Mouse (Mus musculus) skeletal muscle tissue, adult 2 months (tissue): Measurements from ENCODE around the gene Rps6.

Experiments used
- DNase-seq: peaks from one replicate; pipeline ENCODE4 v3.0.0-alpha.2; 2012; ENCODE audit warnings: low read depth, low spot score

Rps6 gene

DNA sequence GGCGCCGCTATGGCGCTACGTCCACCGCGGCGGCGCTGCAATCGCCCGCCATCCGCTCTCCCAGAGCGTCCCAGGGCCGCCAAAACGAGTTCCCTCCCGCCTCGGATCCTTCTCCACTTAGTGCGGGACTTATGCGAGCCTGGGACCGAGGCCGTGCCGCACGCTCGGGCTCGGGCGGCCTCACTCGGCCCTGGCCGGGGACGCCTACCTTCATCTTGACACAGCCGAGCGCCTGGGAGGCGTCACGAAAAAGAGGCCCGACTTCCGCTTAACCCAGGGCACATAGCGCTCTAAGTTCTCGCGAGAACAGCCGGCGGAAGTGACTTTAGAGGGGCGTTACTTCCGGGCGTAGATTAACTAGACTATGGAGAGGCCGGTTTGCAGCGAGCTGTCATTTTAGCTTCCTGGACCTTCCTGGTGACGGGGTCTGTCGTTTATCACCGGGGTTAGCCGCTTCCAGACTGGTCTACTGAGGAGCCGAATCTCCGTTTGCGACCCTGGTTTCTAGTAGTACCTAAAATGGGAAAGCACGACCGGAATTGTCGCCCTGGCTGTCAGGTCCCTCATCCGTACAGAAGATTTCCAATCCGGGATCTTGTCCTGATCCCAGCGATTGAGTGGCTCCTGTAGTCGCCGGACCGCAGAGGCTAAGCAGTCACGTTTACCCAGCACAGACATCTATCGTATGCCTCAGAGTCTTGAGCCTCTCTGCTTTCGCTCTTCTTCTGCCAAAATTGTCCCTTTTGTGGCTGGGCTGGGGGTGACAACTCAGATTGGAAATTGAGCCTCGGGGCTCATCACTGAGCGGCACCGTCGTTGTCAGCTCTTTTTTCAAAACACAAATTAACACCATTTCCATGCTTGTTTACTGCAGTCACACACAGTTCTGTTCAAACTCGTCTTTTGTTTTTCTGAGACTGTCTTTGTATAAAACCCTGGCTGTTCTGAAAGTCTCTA, at the start of gene Rps6:
Gene Rps6, minus strand, starts transcription at position 300 of the 957 bp plus-strand sequence.
- DNase-seq = peak; percentile 98

DNA sequence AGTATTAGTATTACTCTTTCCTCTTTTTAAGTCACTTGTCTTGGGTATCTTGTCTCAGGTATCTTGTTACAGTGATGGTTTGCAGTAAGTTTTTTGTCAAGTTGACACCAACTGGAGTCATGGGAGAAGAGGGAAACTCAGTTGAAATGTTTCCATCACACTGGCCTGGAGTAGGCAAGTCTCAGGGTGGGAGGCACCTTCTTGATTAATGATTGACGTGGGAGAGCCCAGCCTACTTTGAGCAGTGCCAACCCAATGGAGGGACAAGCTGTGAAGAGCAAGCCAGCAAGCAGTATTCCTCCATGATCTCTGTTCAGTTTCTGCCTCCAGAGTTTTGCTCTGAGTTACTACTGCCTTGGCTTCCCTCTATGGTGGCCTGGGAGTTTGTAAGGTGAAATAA, 48.7 kb upstream of the Rps6 start:
- DNase-seq = no peak

DNA sequence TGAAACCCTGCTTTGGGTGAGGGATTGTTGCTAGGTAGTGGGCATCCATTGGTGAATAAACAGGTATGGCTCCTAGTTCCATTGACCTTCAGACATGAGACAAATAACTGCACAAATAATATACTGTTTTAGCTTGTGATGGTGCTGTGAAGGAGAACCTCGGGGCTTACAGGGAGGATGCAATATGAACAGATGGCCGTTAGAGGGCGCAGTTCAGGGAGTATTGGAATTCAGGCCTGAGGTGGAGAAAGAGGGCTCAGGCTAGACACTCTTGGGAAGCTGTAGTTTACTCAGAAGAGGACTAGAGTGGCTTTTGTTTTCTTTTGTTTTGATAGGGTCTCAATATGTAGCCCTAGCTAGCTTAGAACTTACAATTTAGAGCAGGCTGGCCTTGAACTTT, 47.8 kb upstream of the Rps6 start:
- no peak for DNase-seq

- peak; percentile 10 for DNase-seq
Observed at GRCm38 (mm10) chr4:86902351-86902750, 45.1 kb upstream of the Rps6 start.

DNA sequence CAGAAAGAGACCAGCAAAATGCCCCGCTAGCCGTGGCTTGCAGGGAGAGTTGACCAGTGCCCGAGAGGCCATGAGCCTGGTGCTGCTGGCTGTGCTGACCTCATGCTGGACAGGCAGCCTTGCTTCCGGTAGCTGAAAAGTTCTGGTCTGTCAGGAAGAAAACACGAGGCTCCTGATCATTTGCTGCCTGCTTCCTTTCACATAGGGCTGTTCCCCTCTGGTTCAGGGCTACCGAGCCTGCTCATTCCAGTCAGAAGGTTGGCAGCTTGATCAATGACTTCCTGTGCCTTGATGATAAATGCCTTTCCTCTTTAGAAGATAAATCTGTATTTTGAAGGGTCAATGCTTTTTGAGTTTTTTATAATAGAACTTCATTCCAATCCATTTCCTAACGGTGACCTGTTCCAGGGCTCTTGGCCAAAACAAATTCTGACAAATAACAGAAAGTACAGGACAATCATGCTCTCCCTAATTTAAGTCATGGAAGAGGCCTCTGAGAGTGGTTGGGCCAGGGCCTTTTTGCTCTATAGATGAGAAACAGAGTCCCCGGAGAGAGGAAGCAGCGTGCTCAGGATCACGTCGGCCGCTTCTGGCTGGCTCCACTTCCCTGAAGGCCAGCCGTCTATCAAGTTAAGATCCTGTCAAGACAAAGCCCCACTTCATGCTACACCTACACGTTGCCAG, 41.7 kb upstream of the Rps6 start:
- peak; percentile 24 for DNase-seq

- DNase-seq = peak; percentile 33
Observed at GRCm38 (mm10) chr4:86897411-86897810, 40.2 kb upstream of the Rps6 start.

GRCm38 (mm10) chr4:86887879-86888278, 30.7 kb upstream of the Rps6 start:
- no peak for DNase-seq

- DNase-seq = peak; percentile 31
Observed at GRCm38 (mm10) chr4:86886160-86886878, 29.1 kb upstream of the Rps6 start.

DNA sequence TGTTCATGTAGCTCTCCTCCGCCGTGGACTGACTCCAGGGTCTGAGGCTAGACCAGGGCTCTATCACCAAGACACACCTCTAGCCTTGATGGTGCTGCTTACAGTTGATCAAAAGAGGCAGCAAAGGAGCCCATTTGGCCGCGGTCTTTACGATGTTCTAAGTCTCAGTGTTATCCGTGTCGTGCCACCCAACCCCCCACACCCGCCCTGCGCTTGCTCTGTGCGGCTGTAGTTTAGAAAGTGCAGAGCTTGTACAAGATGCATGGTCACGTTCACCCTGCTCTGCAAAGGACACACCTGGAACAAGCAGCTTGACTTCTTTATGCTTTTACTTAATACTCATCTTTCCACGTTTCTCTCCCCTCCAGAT, 28.6 kb upstream of the Rps6 start:
- no peak for DNase-seq

- DNase-seq = no peak
Observed at GRCm38 (mm10) chr4:86884945-86885344, 27.7 kb upstream of the Rps6 start.

DNA sequence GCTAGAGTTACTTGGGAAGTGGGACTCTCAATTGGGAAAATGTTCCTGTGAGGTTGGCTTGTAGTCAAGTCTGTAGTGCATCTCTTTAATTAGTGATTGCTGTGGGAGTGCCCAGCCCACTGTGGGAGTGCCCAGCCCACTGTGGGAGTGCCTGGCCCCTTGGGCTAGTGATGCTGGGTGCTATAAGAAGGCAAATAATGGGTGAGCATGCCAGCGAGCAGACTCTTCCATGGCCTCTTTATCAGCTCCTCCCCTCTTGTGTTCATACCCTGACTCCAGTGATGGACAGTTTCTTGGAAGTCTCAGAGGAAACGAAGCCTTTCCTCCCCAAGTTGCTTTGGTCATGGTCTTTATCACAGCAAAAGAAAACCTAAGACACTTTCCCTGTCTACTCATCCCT, 25.2 kb upstream of the Rps6 start:
- DNase-seq = no peak

DNA sequence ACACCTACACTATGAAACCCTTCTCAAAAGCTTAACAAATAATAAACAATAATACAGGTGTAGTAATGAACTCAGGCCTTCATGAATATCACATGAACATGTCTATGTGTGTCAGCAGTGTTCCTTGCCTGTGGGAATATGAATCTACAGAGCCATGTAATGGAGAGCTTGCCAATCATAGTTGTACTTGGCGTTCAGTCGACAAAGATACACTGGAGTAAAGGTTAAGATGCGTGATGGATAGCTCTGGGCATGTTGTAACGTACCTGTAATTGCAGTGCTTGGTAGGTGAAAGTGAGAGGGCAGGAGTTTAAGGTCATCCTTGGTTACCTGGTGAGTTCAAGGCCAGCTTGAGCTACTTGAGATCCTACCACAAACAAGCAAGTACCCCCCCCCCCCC, 24.0 kb upstream of the Rps6 start:
- DNase-seq = no peak

DNA sequence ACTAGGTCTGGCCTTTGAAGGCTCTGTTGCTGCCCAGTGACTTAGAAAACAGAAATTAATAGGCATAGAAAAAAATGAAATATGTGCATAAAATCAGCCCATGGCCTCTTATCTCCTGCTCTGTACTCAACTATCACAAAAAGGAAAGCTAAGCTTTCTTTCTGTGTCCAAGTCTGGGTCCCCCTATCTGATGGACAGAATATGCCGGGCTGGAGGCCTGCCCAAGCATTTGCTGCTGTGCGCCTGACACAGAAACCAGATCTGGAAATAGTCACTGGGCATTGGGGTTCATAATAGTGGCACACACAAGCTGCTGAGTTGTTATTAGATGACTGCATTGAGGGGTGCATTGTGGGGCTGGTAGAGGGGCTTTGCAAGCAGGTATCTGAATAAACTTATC, 22.3 kb upstream of the Rps6 start:
- DNase-seq = no peak

- DNase-seq = peak; percentile 78
Observed at GRCm38 (mm10) chr4:86874146-86874847, 17.1 kb upstream of the Rps6 start, which contains the start of gene Acer2. Gene Acer2 (plus strand): TSS chr4:86874396.

DNA sequence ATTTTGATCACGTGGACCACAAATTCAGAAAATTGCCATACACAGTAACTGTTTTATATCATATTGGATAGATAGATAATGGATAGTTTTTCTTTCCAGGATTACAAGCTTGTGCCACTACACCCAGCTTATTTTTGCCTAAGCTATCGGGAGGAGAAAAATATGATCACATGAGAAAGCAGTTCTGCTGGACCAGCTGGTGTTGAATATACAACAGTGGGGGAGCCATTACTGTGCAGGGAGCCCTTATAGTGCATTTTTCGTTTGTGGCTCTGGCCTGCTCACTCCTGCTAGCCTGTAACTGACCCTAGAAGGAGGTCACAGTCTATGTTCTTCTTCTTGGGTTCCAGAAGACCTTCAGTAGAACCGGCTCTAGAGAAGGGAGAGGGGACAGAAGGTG, 15.9 kb upstream of the Rps6 start:
- no peak for DNase-seq

- no peak for DNase-seq
Observed at GRCm38 (mm10) chr4:86871988-86872387, 14.8 kb upstream of the Rps6 start.

DNA sequence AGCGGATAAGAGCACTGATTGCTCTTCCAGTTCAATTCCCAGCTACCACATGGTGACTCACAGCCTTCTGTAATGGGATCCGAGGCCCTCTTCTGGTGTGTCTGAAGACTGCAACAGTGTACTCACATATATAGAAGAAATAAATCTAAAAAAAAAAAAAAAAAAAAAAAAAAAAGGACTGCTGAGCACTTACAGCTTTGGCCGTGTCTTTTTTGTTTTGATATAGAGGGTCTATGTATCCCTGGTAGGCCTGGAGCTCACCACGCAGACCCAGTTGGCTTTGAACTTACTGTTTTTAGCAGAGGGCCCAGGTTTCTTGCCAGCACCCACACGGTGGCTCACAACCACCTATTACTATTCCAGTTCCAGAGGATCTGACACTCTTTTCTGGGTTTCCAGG, 6.9 kb upstream of the Rps6 start:
- DNase-seq = no peak

DNA sequence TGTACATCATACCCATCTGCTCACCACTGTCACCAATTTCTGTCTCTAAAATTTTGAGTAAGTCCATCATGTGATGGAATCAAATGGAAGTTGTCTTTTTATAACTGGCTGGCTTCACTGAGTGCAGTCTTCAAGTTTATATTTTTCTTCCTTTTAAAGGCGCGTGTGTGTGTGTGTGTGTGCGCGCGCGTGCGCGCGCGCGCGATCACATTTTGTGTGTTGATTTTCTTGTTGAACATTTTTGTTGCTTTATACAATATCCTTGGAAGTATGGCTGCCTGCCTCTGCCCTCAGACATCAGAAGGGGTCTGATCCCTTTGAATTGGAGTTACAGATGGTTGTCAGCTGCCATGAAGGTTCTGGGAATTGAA, 843 bp upstream of the Rps6 start:
- DNase-seq = no peak

GRCm38 (mm10) chr4:86856304-86857112, 704 bp downstream of the Rps6 start:
- no peak for DNase-seq

- no peak for DNase-seq
Observed at GRCm38 (mm10) chr4:86852813-86853590, 4.2 kb downstream of the Rps6 start.
